Mouse (Mus musculus) heart, adult 2 months (tissue): ENCODE measurements at regions not wholly inside any gene's neighbourhood (a gene's known extent, or its start where the extent isn't known, plus 50 kb on each side); places are given as distances from the start of the nearest gene placed in this dataset.
A peak's percentile ranks its signal among the peaks of the same experiment; 100 is the strongest.

ENCODE experiments used
- DNase-seq, 2 experiments: peaks; one replicate each; pipeline ENCODE4 v3.0.0; 2021
- H3K27ac ChIP-seq: fragments of 200-600 bp; 2 replicates; pipeline ENCODE4 v1.8.1; 2022
- H3K27me3 ChIP-seq: fragments of 200-500 bp; 2 replicates; pipeline ENCODE4 v1.6.1; 2012; ENCODE audit warnings: mild to moderate bottlenecking, low read length, inconsistent platforms, mixed read lengths; ENCODE audit not compliant: control insufficient read depth, insufficient read depth
- H3K36me3 ChIP-seq: fragments of 200-500 bp; 2 replicates; pipeline ENCODE4 v1.6.1; 2012; ENCODE audit warnings: low read length, inconsistent platforms; ENCODE audit not compliant: control insufficient read depth, insufficient read depth
- H3K4me1 ChIP-seq: fragments of 200-500 bp; 2 replicates; pipeline ENCODE4 v1.6.1; 2011; ENCODE audit warnings: low read length; ENCODE audit not compliant: control insufficient read depth, insufficient read depth
- H3K4me3 ChIP-seq: fragments of 200-600 bp; 2 replicates; pipeline ENCODE4 v1.8.1; 2022
- H3K79me2 ChIP-seq: fragments of 200-500 bp; replicated peaks from 2 replicates; pipeline ENCODE4 v1.6.1; 2012; ENCODE audit warnings: mild to moderate bottlenecking, inconsistent platforms, low read length, moderate library complexity, mixed read lengths; ENCODE audit not compliant: control insufficient read depth, insufficient read depth
- H3K9ac ChIP-seq: fragments of 200-500 bp; 2 replicates; pipeline ENCODE4 v1.6.1; 2012; ENCODE audit warnings: low read depth, mild to moderate bottlenecking, control low read depth, inconsistent platforms, low read length, mixed read lengths
- CTCF ChIP-seq: fragments of 200-600 bp; IDR thresholded peaks from 2 replicates; pipeline ENCODE4 v1.8.1; 2022; ENCODE audit warnings: antibody characterized with exemption, mild to moderate bottlenecking, moderate library complexity
- EP300 ChIP-seq: fragments of 200-500 bp; IDR thresholded peaks from 2 replicates; pipeline ENCODE4 v1.6.1; 2011; ENCODE audit warnings: low read depth, low read length, control low read depth; ENCODE audit not compliant: insufficient read depth
- POLR2A ChIP-seq: fragments of 200-500 bp; IDR thresholded peaks from 2 replicates; pipeline ENCODE4 v1.6.1; 2011; ENCODE audit warnings: mild to moderate bottlenecking, low read depth, low read length, control low read depth; ENCODE audit not compliant: insufficient read depth
- WGBS: fragments of 180-500 bp; shearing (Covaris S2); methylation state at CpG from one replicate; pipeline ENCODE4 v1.1.7; 2018; 5-methylcytosine and 5-hydroxymethylcytosine counted together
- intact Hi-C: fragments of 180-260 bp; cut with DNase I; formaldehyde crosslinking; loops from one replicate; pipeline ENCODE4 v1.15.1; 2025

- Histone ChIP-seq H3K27ac (no peak overlapping the region), H3K4me1 (no peaks in the 10 kb centered on the region), H3K9ac (no peak overlapping the region), H3K36me3 (no peaks in the 10 kb centered on the region), H3K27me3 (no peaks in the 10 kb centered on the region), H3K79me2 (no peaks in the 10 kb centered on the region), H3K4me3 (no peak overlapping the region)
- WGBS: 86% methylated on average over 4 of the region's 4 CpGs
- no peak for DNase-seq
- no peak for TF ChIP-seq CTCF
- TF ChIP-seq POLR2A: no peak
- no peak for TF ChIP-seq EP300
- intact Hi-C loops: no loop called here
Observed at GRCm38 (mm10) chr3:127954856-127955255, 58.7 kb upstream of the Fam241a start.

DNA sequence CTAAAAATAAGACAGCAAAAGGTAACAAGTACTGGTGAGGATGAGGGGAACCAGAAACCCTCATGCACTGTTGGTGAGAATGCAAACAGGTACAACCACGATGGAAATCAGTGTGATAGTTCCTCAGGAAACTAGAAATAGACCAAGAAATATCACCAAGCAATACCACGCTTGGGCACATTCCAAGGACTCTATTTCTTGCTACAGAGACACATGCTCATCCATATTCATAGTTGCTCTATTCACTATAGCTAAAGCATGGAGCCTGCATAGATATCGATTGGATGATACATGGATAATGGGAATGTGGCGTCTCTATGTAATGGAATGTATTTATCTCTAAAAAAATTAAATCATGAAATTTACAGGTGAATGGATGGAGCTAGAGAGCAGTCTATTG is 57.5 kb upstream of the Fam241a start:
- Histone ChIP-seq H3K36me3 (no peaks in the 10 kb centered on the region), H3K27me3 (no peaks in the 10 kb centered on the region), H3K4me3 (no peak overlapping the region), H3K9ac (no peak overlapping the region), H3K27ac (no peak overlapping the region), H3K4me1 (no peaks in the 10 kb centered on the region), H3K79me2 (no peaks in the 10 kb centered on the region)
- WGBS: 76% methylated on average over 4 of the region's 4 CpGs
- no peak for TF ChIP-seq EP300
- TF ChIP-seq POLR2A: no peak
- no peak for TF ChIP-seq CTCF
- no peak for DNase-seq
- intact Hi-C loops: no loop called here

DNA sequence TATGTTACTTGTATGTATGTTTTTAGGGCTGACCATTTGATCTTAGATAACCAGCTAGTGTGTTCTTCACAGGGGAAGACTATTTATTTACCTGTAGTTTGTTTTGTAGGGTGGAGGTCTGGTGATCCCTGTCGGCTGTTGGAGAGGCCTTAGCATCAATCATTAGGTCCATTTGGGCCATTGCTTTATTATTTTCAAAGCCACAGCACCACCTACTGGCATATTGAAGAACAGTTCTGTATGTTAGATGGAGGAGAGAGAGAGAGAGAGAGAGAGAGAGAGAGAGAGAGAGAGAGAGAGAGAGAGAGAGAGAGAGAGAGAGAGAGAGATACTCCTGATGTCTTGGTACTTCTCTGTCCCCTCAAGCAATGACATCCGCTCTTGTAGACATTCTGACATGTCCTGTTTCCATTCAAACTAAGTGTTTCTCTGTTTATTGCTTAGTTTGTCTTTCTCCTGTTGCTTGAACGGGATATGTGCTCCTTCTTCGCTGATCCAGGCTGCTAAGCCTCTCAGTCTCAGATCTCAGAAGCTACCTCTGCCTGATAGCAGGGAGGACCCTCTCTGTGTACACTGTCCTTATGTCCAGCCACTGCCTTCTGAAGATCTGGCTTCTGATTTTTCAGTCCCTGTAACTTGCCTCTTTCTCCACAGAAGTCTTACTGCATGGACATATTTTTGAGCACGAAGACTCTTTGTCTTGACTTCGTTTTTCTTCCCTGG is 52.9 kb upstream of the Fam241a start:
- no peaks in the 10 kb centered on the region for H3K4me1 ChIP-seq
- no peaks in the 10 kb centered on the region for H3K79me2 ChIP-seq
- H3K36me3 ChIP-seq: no peaks in the 10 kb centered on the region
- intact Hi-C loops: loop anchor here (1.0 to 5.0 kb wide), 5 partner anchors 37 to 377 kb away; no protein-coding TSS in a partner anchor
- no peaks in the 10 kb centered on the region for H3K27me3 ChIP-seq
- no peak overlapping the region for H3K4me3 ChIP-seq
- H3K9ac ChIP-seq: no peak overlapping the region
- DNase-seq: no peak
- TF ChIP-seq POLR2A (no peak), CTCF (peak; percentile 67), EP300 (no peak)
- no peak overlapping the region for H3K27ac ChIP-seq
- WGBS: 40% methylated on average over 6 of the region's 6 CpGs

DNA sequence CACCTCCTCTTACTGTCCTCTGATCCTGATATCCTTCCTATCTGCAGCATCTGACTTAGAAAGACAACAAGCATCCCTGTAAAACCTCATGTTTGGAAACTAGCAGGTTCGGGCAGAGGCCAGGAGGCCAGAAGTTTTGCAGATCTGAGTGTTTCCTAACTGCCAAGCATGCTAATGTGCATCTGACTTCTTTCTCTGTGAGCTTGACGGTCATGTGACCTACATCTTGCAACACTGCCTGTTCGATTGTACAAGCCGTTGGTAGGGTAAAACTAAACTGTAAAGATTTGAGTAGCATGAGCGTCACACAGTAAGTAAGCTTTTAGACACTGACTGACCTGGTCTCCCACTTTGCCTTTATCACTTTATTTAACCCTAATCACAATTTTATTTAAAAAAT is 52.2 kb upstream of the Fam241a start:
- Histone ChIP-seq H3K36me3 (no peaks in the 10 kb centered on the region), H3K79me2 (no peaks in the 10 kb centered on the region), H3K9ac (no peak overlapping the region), H3K4me3 (no peak overlapping the region), H3K27me3 (no peaks in the 10 kb centered on the region), H3K27ac (no peak overlapping the region), H3K4me1 (no peaks in the 10 kb centered on the region)
- WGBS: 67% methylated on average over 5 of the region's 5 CpGs
- TF ChIP-seq CTCF (no peak), EP300 (no peak), POLR2A (no peak)
- intact Hi-C loops: loop anchor here (5.0 kb wide), 4 partner anchors 36 to 376 kb away; no protein-coding TSS in a partner anchor
- no peak for DNase-seq
